19 mouse cellular contexts compared by ENCODE assay signal in genomic region chr1:193302093-193302405, GRCm38 (mm10). TPM values are rescaled to one million over a fixed set of nuclear protein-coding genes. Genes with fewer than 3 reads are reported as not detected.
DNase-seq lines count a peak whose midpoint lies in the region; ATAC-seq and TF ChIP-seq lines count a peak whose summit lies in the region.
"Had no signal": no experiment of that assay in that cellular context is flagged by ENCODE, and none has a peak within 500 bp of the region (broad histone marks: within the 10 kb centered on the region; RNA-seq: fewer than 3 reads in every experiment).

No protein-coding gene starts in this region.

- no peak overlapping the region for H3K4me3 ChIP-seq in heart, embryonic 11.5 days (ENCODE audit: low read depth, low read length)
- H3K4me3 ChIP-seq in heart, adult 2 months, result no peak overlapping the region
- peak overlapping the region; percentile 29 for H3K4me3 ChIP-seq in lung, embryonic 15.5 days
- peak overlapping the region; percentile 21 for H3K4me3 ChIP-seq in intestine, embryonic 16.5 days (ENCODE audit: low read length)
- H3K4me3 ChIP-seq in stomach, embryonic 16.5 days (replicated peaks; ENCODE audit: low read length), result peak overlapping the region; percentile 35
- no peak overlapping the region for H3K4me3 ChIP-seq in forebrain, postnatal 0 days (ENCODE audit: low read depth, low read length)
- H3K4me3 ChIP-seq: forebrain, embryonic 12.5 days; heart, embryonic 13.5 days; liver, embryonic 13.5 days; megakaryocyte, embryonic 14.5 days; neural tube, embryonic 12.5 days had no signal

- WGBS in heart, embryonic 11.5 days (ENCODE audit: insufficient replicate concordance), result 55% methylated on average over 8 of the region's 8 CpGs
- 74% methylated on average over 8 of the region's 8 CpGs for WGBS in heart, adult 2 months
- WGBS in lung, embryonic 15.5 days, result 33% methylated on average over 8 of the region's 8 CpGs
- 42% methylated on average over 8 of the region's 8 CpGs for WGBS in intestine, embryonic 16.5 days
- 45% methylated on average over 8 of the region's 8 CpGs for WGBS in stomach, embryonic 16.5 days
- 76% methylated on average over 8 of the region's 8 CpGs for WGBS in forebrain, postnatal 0 days

- H3K9me3 ChIP-seq in heart, embryonic 11.5 days (replicated peaks; ENCODE audit: control insufficient read depth, low read length), result no peaks in the 10 kb centered on the region
- H3K9me3 ChIP-seq in lung, embryonic 15.5 days, result no peaks in the 10 kb centered on the region
- no peaks in the 10 kb centered on the region for H3K9me3 ChIP-seq in intestine, embryonic 16.5 days (ENCODE audit: control insufficient read depth, low read length)
- no peaks in the 10 kb centered on the region for H3K9me3 ChIP-seq in stomach, embryonic 16.5 days (replicated peaks; ENCODE audit: control insufficient read depth, low read length)
- H3K9me3 ChIP-seq in forebrain, postnatal 0 days (ENCODE audit: low read length), result no peaks in the 10 kb centered on the region
- H3K9me3 ChIP-seq: forebrain, embryonic 12.5 days; heart, embryonic 13.5 days; liver, embryonic 13.5 days; megakaryocyte, embryonic 14.5 days; neural tube, embryonic 12.5 days had no signal

- no peak overlapping the region for H3K27ac ChIP-seq in heart, embryonic 11.5 days (ENCODE audit: low read depth, low read length)
- no peak overlapping the region for H3K27ac ChIP-seq in heart, adult 2 months
- peak overlapping the region; percentile 89 for H3K27ac ChIP-seq in lung, embryonic 15.5 days
- peak overlapping the region; percentile 43; the same call in 1 of the 2 replicates for H3K27ac ChIP-seq in intestine, embryonic 16.5 days (ENCODE audit: low read length)
- H3K27ac ChIP-seq in stomach, embryonic 16.5 days (ENCODE audit: low read length), result peak overlapping the region; percentile 86
- H3K27ac ChIP-seq in forebrain, postnatal 0 days (ENCODE audit: low read depth, low read length), result no peak overlapping the region
- H3K27ac ChIP-seq: forebrain, embryonic 12.5 days; heart, embryonic 13.5 days; liver, embryonic 13.5 days; neural tube, embryonic 12.5 days had no signal

- intact Hi-C loops in heart, adult 2 months (cut with DNase I), result no loop called here

- no peaks in the 10 kb centered on the region for H3K36me3 ChIP-seq in heart, embryonic 11.5 days (ENCODE audit: control insufficient read depth, insufficient read depth, low read length)
- H3K36me3 ChIP-seq in heart, adult 2 months (ENCODE audit: control insufficient read depth, insufficient read depth, low read length), result no peaks in the 10 kb centered on the region
- no peaks in the 10 kb centered on the region for H3K36me3 ChIP-seq in lung, embryonic 15.5 days
- no peaks in the 10 kb centered on the region for H3K36me3 ChIP-seq in intestine, embryonic 16.5 days (ENCODE audit: control insufficient read depth, insufficient read depth, low read length)
- H3K36me3 ChIP-seq in stomach, embryonic 16.5 days (ENCODE audit: control insufficient read depth, insufficient read depth, low read length), result no peaks in the 10 kb centered on the region
- H3K36me3 ChIP-seq in forebrain, postnatal 0 days (ENCODE audit: insufficient read depth), result no peaks in the 10 kb centered on the region
- H3K36me3 ChIP-seq: forebrain, embryonic 12.5 days; heart, embryonic 13.5 days; liver, embryonic 13.5 days; neural tube, embryonic 12.5 days had no signal

- 0 out of 2 replicates have a peak overlapping the region, but pooled peaks have one; percentile 28 for H3K9ac ChIP-seq in heart, embryonic 11.5 days (ENCODE audit: low read depth, low read length)
- no peak overlapping the region for H3K9ac ChIP-seq in heart, adult 2 months (ENCODE audit: low read depth, low read length)
- peak overlapping the region; percentile 22 for H3K9ac ChIP-seq in lung, embryonic 15.5 days
- 0 out of 2 replicates have a peak overlapping the region, but pooled peaks have one; percentile 22 for H3K9ac ChIP-seq in intestine, embryonic 16.5 days (ENCODE audit: low read depth, low read length)
- H3K9ac ChIP-seq in stomach, embryonic 16.5 days (ENCODE audit: low read length), result peak overlapping the region; percentile 59
- H3K9ac ChIP-seq in forebrain, postnatal 0 days, result no peak overlapping the region
- H3K9ac ChIP-seq: forebrain, embryonic 12.5 days; heart, embryonic 13.5 days; liver, embryonic 13.5 days; neural tube, embryonic 12.5 days had no signal

- no peak for DNase-seq in heart, adult 2 months
- DNase-seq in lung, postnatal 25 days (ENCODE audit: low spot score), result no peak
- no peak for DNase-seq in adrenal gland, adult 2 months
- no peak for DNase-seq in forebrain, postnatal 0 days
- DNase-seq: adrenal gland, postnatal 14 days; cerebellum, adult 18-20 months; gastrocnemius, postnatal 36 days; layer of hippocampus, postnatal 36 days; liver, embryonic 13.5 days; thymus, postnatal 4 days had no signal

- no peak for ATAC-seq in heart, embryonic 11.5 days (replicated peaks; ENCODE audit: insufficient number of reproducible peaks, low FRiP score, low TSS enrichment)
- ATAC-seq in lung, embryonic 15.5 days (ENCODE audit: borderline replicate concordance, extremely low read depth, low FRiP score, low TSS enrichment), result peak; percentile 56; the same call in 1 of the 2 replicates
- ATAC-seq in intestine, embryonic 16.5 days, result peak; percentile 83
- peak; percentile 81 for ATAC-seq in stomach, embryonic 16.5 days (ENCODE audit: insufficient read depth, low FRiP score)
- ATAC-seq in forebrain, postnatal 0 days, result no peak

- H3K4me1 ChIP-seq in heart, embryonic 11.5 days (ENCODE audit: control insufficient read depth, insufficient read depth, low read length), result peaks cover 5% of the 10 kb centered on the region
- H3K4me1 ChIP-seq in heart, adult 2 months (ENCODE audit: control insufficient read depth, insufficient read depth, low read length), result no peaks in the 10 kb centered on the region
- peaks cover 19% of the 10 kb centered on the region for H3K4me1 ChIP-seq in lung, embryonic 15.5 days
- peaks cover 15% of the 10 kb centered on the region; the same call in 1 of the 2 replicates for H3K4me1 ChIP-seq in intestine, embryonic 16.5 days (ENCODE audit: control insufficient read depth, insufficient read depth, low read length)
- peaks cover 7% of the 10 kb centered on the region; the same call in 1 of the 2 replicates for H3K4me1 ChIP-seq in stomach, embryonic 16.5 days (ENCODE audit: control insufficient read depth, insufficient read depth, low read length)
- no peaks in the 10 kb centered on the region for H3K4me1 ChIP-seq in forebrain, postnatal 0 days (ENCODE audit: insufficient read depth)

- no peak for TF ChIP-seq EP300 in heart, adult 2 months (IDR thresholded peaks at IDR 0.05; ENCODE audit: insufficient read depth, low read depth, low read length)

- no peak for TF ChIP-seq POLR2A in heart, adult 2 months (IDR thresholded peaks at IDR 0.05; ENCODE audit: insufficient read depth, low read depth, low read length)

- H3K27me3 ChIP-seq in heart, embryonic 11.5 days (ENCODE audit: control insufficient read depth, insufficient read depth, low read length), result peaks cover 3% of the 10 kb centered on the region; the same call in 1 of the 2 replicates
- no peaks in the 10 kb centered on the region for H3K27me3 ChIP-seq in heart, adult 2 months (ENCODE audit: control insufficient read depth, insufficient read depth, low read length)
- no peaks in the 10 kb centered on the region for H3K27me3 ChIP-seq in lung, embryonic 15.5 days
- no peaks in the 10 kb centered on the region for H3K27me3 ChIP-seq in intestine, embryonic 16.5 days (replicated peaks; ENCODE audit: control insufficient read depth, insufficient read depth, low read length)
- H3K27me3 ChIP-seq in stomach, embryonic 16.5 days (ENCODE audit: control insufficient read depth, insufficient read depth, low read length), result no peaks in the 10 kb centered on the region
- no peaks in the 10 kb centered on the region for H3K27me3 ChIP-seq in forebrain, postnatal 0 days (ENCODE audit: insufficient read depth, low read length)
- H3K27me3 ChIP-seq: CH12.LX; heart, embryonic 13.5 days; liver, embryonic 13.5 days; neural tube, embryonic 12.5 days had no signal

- no peak for TF ChIP-seq CTCF in heart, adult 2 months (IDR thresholded peaks at IDR 0.05)
- TF ChIP-seq CTCF in forebrain, postnatal 0 days (IDR thresholded peaks at IDR 0.05; ENCODE audit: low read depth), result no peak

- H3K79me2 ChIP-seq in heart, adult 2 months (replicated peaks; ENCODE audit: control insufficient read depth, insufficient read depth, low read length), result no peaks in the 10 kb centered on the region

- H3K4me2 ChIP-seq in heart, embryonic 11.5 days, result no peak overlapping the region
- H3K4me2 ChIP-seq in lung, embryonic 15.5 days, result peak overlapping the region; percentile 50
- peak overlapping the region; percentile 24; the same call in 1 of the 2 replicates for H3K4me2 ChIP-seq in intestine, embryonic 16.5 days (ENCODE audit: low read depth, low read length)
- H3K4me2 ChIP-seq in stomach, embryonic 16.5 days (ENCODE audit: low read depth, low read length), result peak overlapping the region; percentile 39
- no peak overlapping the region for H3K4me2 ChIP-seq in forebrain, postnatal 0 days (ENCODE audit: low read depth)
- H3K4me2 ChIP-seq: forebrain, embryonic 12.5 days; heart, embryonic 13.5 days; liver, embryonic 13.5 days; neural tube, embryonic 12.5 days had no signal

RNA-seq across cellular contexts. Expression of gene G0s2, which starts 29.0 kb away (rescaled TPM):
- polyA plus RNA-seq in heart, embryonic 11.5 days (2014; fragmentation: Nextera tagmentation; extraction: Ambion mirVana), result 38.5 and 45.3 TPM in 2 replicates
- 10 to 100 TPM; 44.8 to 57.9 TPM for total RNA-seq in heart, adult 2 months (2021)
- 200 and 229 TPM in 2 replicates for polyA plus RNA-seq in heart, adult 2 months (2012; rRNA removed)
- polyA plus RNA-seq in lung, embryonic 15.5 days (2015; fragmentation: Nextera tagmentation; extraction: Ambion mirVana), result 148 and 169 TPM in 2 replicates
- 20.0 and 25.1 TPM in 2 replicates for polyA plus RNA-seq in intestine, embryonic 16.5 days (2015; fragmentation: Nextera tagmentation; extraction: Ambion mirVana)
- 36.5 and 46.7 TPM in 2 replicates for polyA plus RNA-seq in stomach, embryonic 16.5 days (2015; fragmentation: Nextera tagmentation; extraction: Ambion mirVana)
- 100 to 1,000 TPM; 156 to 178 TPM for total RNA-seq in adrenal gland, adult 2 months (2021)
- polyA plus RNA-seq in adrenal gland, adult 2 months (2012; rRNA removed), result 182 and 309 TPM in 2 replicates
- 5.7 and 11.0 TPM in 2 replicates for total RNA-seq in forebrain, postnatal 0 days (2014; rRNA removed)
- 4.7 and 5.0 TPM in 2 replicates for polyA plus RNA-seq in forebrain, postnatal 0 days (2015; fragmentation: Nextera tagmentation; extraction: Ambion mirVana)
- total RNA-seq: CH12.LX had no signal

RNA-seq across cellular contexts. Expression of gene Hsd11b1, which starts 38.2 kb away (rescaled TPM):
- polyA plus RNA-seq in heart, embryonic 11.5 days (2014; fragmentation: Nextera tagmentation; extraction: Ambion mirVana), result 1.6 and 2.2 TPM in 2 replicates
- 10 to 100 TPM; 10.5 to 15.1 TPM for total RNA-seq in heart, adult 2 months (2021)
- 18.8 and 20.9 TPM in 2 replicates for polyA plus RNA-seq in heart, adult 2 months (2012; rRNA removed)
- polyA plus RNA-seq in lung, embryonic 15.5 days (2015; fragmentation: Nextera tagmentation; extraction: Ambion mirVana), result 19.3 and 27.1 TPM in 2 replicates
- 0.91 and 1.2 TPM in 2 replicates for polyA plus RNA-seq in intestine, embryonic 16.5 days (2015; fragmentation: Nextera tagmentation; extraction: Ambion mirVana)
- polyA plus RNA-seq in stomach, embryonic 16.5 days (2015; fragmentation: Nextera tagmentation; extraction: Ambion mirVana), result 2.1 and 3.0 TPM in 2 replicates
- 100 to 1,000 TPM; 114 to 135 TPM for total RNA-seq in adrenal gland, adult 2 months (2021)
- polyA plus RNA-seq in adrenal gland, adult 2 months (2012; rRNA removed), result 56.4 and 56.8 TPM in 2 replicates
- total RNA-seq in forebrain, postnatal 0 days (2014; rRNA removed), result 1.8 TPM in 2 replicates
- 2.0 and 2.1 TPM in 2 replicates for polyA plus RNA-seq in forebrain, postnatal 0 days (2015; fragmentation: Nextera tagmentation; extraction: Ambion mirVana)
- polyA plus RNA-seq: forebrain, embryonic 12.5 days; neural tube, embryonic 12.5 days had no signal

Comparison
In these comparisons a context has a peak if more than half of its experiments do, and no peak if none do; other contexts are left out.
1. H3K9ac ChIP-seq: peak in heart, embryonic 11.5 days (single experiment), lung, embryonic 15.5 days (single experiment), intestine, embryonic 16.5 days (single experiment) and stomach, embryonic 16.5 days (single experiment); none in heart, adult 2 months (single experiment) and forebrain, postnatal 0 days (single experiment).
2. ATAC-seq: peak in lung, embryonic 15.5 days (single experiment), intestine, embryonic 16.5 days (single experiment) and stomach, embryonic 16.5 days (single experiment); none in heart, embryonic 11.5 days (single experiment) and forebrain, postnatal 0 days (single experiment).
3. H3K27ac ChIP-seq: peak in lung, embryonic 15.5 days (single experiment), intestine, embryonic 16.5 days (single experiment) and stomach, embryonic 16.5 days (single experiment); none in heart, embryonic 11.5 days (single experiment), heart, adult 2 months (single experiment) and forebrain, postnatal 0 days (single experiment).
4. H3K4me2 ChIP-seq: peak in lung, embryonic 15.5 days (single experiment), intestine, embryonic 16.5 days (single experiment) and stomach, embryonic 16.5 days (single experiment); none in heart, embryonic 11.5 days (single experiment) and forebrain, postnatal 0 days (single experiment).
5. H3K4me3 ChIP-seq: peak in lung, embryonic 15.5 days (single experiment), intestine, embryonic 16.5 days (single experiment) and stomach, embryonic 16.5 days (single experiment); none in heart, embryonic 11.5 days (single experiment), heart, adult 2 months (single experiment) and forebrain, postnatal 0 days (single experiment).